Mouse (Mus musculus): ENCODE data around the gene Gm2696.

Gene Gm2696

DNA sequence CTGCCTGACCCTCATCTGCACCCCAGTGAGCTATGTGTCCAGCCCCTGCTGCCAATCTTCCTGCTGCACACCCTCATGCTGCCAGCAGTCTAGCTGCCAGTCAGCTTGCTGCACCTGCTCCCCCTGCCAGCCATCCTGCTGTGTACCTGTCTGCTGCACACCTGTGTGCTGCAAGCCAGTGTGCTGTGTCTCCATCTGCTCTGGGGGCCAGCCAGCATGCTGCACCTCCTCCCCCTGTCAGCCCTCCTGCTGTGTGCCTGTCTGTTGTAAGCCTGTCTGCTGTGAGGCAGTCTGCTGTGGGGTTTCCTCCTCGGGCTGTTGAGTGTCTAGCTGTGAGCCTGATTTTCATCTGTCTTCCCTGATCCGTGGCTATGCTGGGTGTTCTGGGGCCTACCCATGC lies 32.5 kb downstream of the Gm2696 start:
- in situ Hi-C loops (cut with MboI, MseI): loop anchor here in 1 of 2 experiments (25.0 kb wide), 1 partner anchor 1065 kb away; the partner anchor contains the start of gene Olfr1354

DNA sequence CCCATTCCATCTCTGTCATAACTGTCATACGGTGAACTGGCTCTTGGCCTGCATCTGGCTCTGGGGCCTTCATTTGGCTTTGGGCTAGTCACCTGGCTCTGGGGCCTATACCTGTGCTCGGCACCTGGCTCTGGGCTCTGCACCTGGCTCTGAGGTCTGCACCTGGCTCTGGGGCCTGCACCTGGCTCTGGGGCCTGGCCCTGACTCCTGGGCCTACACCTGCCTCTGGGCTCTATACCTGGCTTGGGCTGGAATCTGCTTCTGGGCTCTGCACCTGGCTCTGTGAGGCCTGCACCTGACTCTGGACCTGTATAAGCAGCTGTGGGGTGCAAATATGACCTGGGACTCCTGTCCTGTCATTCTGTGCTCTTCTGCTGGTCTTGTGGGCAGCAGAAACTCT lies 33.1 kb downstream of the Gm2696 start:
- in situ Hi-C loops (cut with MboI, MseI): loop anchor here in 1 of 2 experiments (25.0 kb wide), 1 partner anchor 1065 kb away; the partner anchor contains the start of gene Olfr1354

DNA sequence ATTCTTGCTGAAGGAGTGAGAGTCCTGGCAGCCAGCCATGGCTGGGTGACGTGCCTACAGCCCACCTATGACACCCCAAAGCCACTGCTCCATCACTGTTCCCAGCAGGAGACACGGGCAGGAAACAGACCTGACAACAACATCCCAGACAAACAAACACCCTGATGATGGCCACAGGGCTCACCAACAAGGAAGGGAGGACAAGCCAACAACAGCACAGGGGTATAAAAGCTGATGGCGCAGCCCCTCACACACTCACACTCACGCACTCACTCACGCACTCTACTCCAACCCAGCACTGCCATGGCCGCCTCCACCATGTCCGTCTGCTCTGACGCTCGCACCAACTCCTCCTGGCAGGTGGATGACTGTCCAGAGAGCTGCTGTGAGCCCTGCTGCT lies 38.1 kb downstream of the Gm2696 start, which contains the start of gene Gm10318:
Gm10318 (plus strand) TSS at position 301 of the 400 bp plus-strand sequence.
- in situ Hi-C loops (cut with MboI, MseI): no loop called here

DNA sequence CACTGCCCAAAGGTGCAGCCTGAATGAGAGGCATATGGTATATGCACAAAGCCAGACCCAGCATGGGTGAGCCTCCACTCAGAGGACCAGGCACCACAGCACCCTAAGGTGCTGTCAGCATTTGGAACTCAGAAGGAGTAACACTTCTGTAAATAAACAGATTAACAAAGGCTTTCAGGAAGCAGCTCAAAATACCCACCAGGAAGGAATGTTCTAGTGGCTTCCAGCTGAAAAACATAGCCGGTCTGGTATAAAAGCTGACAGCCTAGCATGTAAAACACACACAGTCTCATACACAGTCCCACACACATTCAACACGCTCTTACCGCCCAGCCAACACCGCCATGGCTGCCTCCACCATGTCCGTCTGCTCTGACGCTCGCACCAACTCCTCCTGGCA lies 47.2 kb downstream of the Gm2696 start, which contains the start of gene Gm3285:
Gm3285 (plus strand) TSS at position 301 of the 400 bp plus-strand sequence.
- in situ Hi-C loops (cut with MboI, MseI): no loop called here

DNA sequence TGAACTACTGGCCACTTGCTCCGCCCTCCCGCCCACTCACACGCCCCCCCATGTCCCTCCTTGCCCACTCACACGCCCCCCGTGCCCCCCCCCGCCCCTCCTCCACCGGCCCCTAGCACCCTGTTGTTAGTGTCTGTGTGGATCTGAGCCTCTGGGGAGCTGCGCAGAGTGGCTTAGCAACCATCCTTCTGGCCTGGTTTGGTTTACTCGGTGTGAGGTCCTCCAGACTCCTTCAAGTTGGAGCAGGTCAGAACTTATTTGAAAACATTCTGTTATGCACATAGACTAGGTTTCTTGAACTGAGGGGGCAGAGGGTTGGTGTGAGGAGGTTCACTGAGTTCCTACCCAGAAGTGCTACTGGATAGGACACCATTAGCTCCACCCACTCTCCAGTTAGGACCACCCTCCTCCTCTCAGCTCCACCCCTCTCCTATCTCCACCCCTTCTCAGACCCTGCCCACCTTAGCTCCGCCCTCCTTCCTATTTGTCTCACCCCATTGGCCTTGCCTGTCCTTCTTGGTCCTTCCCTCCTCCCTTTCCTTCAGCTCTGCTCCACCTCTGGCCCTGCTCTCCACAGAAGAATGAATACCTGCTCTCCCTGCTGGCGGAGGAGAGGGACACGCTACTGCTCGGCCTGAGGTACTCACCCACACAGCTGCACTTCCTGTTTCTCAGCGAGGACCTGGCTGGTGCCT lies 49.7 kb downstream of the Gm2696 start:
- in situ Hi-C loops (cut with MboI, MseI): no loop called here

DNA sequence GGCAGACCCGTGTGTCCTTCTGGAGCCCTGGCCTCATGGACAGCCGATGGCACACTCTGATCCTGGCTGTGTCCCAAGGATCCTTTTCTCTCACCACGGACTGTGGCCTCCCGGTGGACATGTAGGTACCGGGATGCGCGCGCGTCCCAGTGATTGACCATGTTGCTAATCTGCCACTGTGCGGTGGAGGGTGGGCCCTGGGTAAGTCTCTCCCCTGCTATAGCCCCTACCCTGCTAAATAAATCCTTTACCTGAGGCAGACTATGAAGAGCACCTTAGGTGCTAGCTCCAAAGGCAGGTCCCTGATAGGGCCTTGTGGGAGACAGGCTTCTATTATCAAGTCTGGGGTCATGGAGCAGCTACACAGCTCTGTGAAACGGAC lies 50.3 kb downstream of the Gm2696 start:
- in situ Hi-C loops (cut with MboI, MseI): no loop called here

DNA sequence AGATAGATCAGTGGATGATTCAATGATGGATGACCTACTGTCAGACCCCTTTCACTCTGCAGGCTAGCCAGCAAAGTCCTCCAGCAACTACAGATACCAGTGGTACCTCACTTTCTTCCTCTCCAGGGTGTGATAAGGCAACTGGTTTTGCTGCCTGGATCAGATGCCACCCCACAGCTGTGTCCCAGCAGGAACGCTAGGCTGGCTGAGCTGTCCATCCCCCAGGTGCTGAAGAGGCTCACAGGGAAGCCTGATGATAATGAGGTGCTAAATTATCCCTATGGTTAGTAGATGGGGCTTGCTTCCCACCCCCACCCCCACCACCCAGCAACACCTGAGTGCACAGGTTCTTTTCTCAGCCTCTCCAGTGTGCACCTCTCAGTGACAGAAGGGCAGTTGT lies 53.1 kb downstream of the Gm2696 start:
- in situ Hi-C loops (cut with MboI, MseI): no loop called here

DNA sequence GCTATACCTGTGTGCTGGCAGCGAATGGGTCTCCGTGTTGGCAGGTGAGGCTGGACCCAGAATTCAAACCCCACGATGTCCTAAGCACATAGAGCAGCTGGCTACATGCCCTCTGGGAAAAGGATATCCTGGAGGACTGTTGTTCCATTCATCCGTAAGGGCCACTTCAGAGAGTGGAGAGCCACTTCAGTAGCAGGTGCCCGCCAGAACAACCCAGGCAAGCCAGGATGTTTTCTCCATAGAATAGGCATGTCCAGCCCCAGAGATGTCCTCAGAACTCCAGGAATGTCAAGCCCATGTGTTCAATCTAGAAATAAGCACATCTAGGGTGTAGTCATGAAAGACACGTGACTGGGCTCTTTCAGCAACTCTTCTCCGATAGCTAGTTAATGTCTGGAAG lies 55.2 kb downstream of the Gm2696 start:
- in situ Hi-C loops (cut with MboI, MseI): no loop called here

DNA sequence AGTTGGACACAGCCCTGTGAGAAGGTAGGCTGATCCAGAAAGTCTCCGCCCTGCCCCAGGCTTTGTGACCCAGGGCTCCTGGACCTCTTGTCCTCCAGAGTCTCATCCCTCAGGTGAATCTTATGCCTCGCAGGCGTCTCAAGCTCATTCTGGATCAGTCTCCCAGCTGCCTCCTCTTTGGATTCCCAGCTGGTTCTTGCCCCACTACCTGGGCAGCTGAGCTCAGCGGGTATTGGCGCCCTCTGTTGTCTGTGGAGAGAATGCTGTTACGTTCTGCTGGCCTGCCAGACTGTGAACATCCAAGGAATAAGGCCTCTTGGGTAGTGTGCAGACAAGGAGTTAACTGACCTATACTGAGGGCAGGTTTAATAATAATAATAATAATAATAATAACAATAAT lies 64.5 kb downstream of the Gm2696 start:
- in situ Hi-C loops (cut with MboI, MseI): no loop called here

DNA sequence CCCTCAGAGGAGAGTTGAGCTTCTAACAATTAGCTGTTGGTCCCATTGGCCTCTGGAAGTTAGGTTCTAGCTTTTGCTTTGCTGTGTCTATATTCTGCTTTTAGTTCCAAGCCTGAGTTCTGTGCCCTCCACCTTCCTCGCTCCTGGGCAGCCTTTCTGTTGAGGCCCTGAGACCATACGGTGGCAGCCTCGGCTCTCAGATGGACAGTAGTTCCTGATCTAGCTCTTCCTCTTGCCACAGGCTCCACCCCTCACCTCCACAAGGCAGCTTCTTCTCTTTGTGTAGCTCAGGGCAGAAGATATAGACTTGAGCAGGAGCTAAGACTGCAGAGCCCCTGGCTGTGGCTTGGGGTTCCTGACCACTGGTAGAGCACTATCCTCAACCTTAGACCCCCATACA lies 65.8 kb downstream of the Gm2696 start:
- in situ Hi-C loops (cut with MboI, MseI): no loop called here

DNA sequence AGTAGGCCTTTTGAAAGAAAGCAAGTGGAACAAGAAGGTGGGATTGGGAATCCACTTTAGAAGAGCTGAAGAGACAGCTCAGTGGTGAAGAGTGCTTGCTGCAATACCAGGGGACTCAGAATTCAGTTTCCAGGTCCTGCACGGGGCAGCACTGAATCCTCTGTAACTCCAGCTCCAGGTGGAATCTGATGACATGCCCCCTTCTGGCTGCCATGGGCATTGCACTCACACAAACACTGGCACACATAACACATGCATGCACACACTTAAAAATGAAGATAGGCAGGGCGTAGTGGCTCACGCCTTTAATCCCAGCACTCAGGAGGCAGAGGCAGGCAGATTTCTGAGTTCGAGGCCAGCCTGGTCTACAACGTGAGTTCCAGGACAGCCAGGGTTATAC lies 68.1 kb downstream of the Gm2696 start:
- in situ Hi-C loops (cut with MboI, MseI): no loop called here
